Mouse (Mus musculus): Measurements from ENCODE around the gene Gm37240. TPM values are rescaled to one million over a fixed set of nuclear protein-coding genes. Genes with fewer than 3 reads are reported as not detected.
A peak's percentile ranks its signal among the peaks of the same experiment; 100 is the strongest.

The Gm37240 gene
- total and polyA plus RNA-seq, 3 experiments = 7.4 to 12.2 (median 7.4) TPM

DNA sequence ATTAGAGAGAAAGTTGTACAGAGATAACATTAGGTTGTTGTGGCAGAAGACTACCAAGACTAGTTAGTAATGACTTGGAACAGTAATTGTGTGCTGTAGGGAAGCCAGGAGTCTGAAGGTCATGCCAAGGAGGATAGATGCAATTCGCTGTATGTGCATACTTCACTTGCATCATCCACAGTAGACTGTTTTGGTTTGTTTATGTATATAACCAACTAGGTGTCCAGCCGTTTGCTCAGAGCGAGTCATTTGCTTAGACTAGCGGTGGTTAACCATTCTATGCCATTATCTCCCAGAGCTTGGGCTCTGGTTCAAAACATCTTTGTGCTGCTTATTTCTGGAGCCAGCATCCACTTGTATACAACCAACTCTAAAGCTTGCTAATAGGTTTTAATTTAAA is 937.9 kb downstream of the Gm37240 start:
- DNase-seq = no peak

DNA sequence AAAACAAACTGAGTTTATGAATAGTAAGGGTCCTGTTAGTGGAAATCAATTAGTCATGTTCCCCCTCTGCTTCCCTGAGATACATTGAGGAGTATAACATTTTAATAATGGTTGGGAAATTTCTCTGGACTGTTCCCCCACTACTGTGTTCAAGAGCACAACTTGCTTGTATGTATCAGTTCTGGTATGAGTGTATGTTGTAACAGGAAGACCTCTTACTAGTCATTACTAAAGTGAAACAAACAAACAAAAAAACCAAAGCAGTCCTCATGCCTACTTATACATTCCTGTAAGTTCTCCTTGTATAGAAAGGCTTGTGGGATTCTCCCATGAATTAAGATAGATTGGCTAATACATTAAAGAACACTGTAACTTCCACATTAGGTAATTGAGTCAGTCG is 940.9 kb downstream of the Gm37240 start:
- DNase-seq = no peak

DNA sequence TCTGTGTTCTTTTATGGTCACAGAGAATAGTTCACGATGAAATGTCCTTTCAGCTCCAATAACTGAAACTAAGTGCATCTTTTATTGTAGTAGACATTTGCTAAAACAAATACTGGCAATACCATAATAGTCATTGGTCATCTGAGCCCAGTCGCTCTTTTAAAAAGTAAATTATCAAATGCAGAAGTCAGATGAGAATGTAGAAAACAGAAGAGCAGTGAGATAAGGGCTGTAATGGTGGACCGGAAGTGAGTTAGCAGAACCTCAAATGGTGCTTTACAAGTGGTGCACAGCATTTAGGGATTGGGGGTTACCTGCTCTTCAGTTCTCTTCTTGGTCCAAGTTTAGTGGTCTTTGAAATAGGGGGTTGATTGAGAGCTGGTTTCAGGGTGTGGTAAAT is 942.4 kb downstream of the Gm37240 start:
- DNase-seq = no peak

DNA sequence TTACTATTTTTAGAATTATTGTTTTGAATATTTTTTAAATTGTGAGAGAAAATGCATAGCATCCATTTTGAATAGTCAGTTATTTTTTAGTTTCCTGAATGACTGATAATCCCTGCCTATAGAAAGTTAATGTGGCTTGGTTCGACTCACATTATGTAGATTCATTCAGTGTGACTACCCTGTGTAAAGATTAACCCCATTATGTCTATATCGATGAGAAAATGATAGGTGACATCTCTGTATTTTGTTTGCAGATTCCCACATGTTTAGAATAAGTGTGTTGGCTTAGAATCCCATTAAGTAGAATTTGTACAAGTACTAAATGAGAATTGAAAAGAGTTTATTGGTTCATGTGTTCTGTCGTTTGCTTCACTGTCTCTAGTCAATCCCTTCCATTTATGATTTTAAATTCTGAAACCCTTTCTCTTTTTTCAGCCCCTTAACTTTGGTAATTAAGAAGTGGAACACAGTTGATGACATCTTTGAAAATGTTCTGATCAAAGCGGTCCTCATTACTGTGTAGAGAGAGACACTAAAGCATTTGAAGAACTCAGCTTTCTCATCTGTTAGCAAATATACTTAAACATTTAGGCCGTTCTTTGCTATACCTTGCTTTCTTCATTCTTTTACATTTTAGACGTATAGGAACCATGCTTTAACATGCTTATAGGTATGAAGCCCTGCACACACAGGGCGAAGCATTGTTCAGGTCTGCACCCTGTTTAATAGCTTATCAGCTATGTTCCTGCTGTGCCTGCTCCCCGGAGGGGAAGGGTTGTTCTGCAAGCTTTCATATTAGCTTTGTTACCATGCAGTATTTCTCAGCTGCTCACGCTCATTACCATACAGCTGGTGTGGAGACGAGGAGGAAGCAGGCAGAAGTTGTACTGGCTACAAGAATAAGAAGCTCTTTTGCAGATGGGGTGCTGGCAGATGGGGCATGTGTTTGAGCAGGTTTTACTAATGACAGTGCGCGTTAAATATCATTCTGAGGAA is 949.7 kb downstream of the Gm37240 start:
- DNase-seq = peak; percentile 25

DNA sequence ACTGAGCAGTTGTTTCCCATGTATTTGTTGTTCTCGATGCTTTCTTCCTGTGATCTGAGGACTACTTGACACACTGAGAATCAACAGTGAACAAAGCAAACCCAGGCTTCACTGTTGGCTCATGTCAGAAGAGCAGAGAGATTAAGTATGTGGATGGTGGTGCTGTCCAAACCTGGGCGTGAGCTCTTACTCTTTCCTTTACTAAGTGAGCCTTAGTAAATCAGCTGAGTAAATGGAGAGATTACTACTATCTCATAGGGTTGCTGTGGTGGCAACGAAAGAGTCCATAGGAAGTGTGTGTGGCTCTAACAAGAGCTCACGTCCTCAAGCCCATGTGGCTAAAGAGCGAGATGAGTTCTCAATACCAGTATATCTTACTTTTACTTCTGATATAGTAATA is 950.4 kb downstream of the Gm37240 start:
- no peak for DNase-seq

DNA sequence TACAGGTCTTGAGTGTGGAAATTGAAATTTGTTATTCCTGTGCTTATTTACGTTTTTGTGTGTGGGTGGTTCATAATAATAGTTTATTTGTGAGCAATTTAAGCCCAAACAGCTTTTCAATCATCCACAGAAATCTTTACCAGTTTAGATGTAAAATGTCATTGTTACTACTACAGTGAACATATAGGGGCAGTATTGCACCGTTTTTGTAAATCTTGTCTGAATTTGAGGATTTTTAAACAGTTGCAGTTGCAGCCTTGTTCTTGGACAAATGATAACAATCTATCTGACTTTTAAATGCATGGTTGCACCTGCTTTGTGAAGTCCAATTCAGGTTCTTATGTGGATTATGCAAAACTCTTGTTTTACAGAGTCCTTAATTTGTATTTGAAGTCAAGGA is 951.1 kb downstream of the Gm37240 start:
- no peak for DNase-seq

DNA sequence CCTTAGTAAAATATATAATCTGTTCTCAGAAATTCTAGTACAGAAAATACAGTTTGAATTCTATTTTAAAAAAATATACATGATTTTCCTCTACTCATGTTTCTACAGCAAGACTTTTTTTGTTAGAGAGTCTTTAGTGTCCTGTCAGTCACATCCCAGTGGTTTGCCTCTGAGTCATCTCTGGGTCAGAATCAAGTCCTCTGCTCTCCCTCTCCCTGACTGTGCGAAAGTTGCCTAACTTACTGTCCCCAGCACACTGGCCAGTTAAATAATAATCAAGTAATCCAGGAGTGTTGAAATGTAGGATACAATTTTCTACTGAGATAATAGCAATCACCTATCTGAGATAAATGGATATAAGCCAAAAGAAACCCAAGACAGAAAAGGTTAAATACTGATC is 951.6 kb downstream of the Gm37240 start:
- peak; percentile 58 for DNase-seq

DNA sequence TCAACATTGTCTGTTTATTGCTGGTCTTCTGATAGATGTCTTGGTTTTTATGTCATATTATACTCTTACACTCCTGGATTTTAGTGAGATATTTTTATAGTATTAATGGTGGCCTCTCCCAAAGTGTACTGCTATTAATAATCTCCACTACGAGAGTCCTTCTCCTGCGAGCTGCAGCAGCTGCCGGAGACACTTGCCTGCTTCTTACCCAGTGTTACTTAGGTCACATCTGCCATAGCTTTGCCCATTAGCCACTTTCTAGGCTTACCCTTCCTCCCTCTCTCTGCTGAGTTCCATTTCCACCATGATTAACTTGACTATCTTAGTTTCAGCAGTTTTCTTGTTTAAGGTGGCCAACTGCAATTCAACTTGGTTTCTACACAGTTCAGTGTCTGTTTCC is 956.6 kb downstream of the Gm37240 start:
- no peak for DNase-seq

DNA sequence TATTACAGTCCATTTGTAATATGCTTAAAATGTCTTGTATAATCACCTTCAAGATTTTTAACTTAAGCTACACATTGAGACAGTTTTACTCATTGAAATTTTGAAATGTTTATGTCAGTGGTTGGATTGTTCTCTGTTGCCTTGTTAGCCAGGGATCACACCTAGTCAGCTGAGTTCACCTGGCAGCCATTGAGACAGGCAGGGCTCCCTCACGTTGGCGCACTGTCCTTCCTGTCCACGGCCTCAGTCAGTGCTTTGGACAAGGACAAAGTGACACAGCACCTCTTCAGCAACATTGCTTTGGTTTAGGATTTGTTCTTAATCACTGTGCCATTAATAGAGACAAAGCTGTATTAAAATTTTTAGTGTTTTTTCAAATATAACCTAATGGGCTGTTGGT is 958.1 kb downstream of the Gm37240 start:
- DNase-seq = peak; percentile 14

DNA sequence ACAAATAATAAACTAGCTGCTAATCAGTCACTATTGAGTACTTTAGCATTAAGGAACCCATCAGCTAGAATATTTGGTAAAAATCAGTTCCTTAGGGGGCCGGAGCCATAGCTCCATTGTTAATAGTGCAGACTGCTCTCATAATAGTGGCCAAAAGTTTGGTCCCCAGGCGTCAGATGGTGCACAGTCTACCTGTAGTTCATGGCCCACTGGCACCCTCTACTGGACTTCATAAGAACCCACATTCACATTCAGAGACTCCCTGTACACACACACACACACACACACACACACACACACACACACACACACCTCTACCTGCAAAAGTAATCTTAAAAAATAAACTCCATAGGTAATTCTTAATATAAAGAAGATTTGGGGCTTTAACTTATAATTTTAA is 959.4 kb downstream of the Gm37240 start:
- no peak for DNase-seq

DNA sequence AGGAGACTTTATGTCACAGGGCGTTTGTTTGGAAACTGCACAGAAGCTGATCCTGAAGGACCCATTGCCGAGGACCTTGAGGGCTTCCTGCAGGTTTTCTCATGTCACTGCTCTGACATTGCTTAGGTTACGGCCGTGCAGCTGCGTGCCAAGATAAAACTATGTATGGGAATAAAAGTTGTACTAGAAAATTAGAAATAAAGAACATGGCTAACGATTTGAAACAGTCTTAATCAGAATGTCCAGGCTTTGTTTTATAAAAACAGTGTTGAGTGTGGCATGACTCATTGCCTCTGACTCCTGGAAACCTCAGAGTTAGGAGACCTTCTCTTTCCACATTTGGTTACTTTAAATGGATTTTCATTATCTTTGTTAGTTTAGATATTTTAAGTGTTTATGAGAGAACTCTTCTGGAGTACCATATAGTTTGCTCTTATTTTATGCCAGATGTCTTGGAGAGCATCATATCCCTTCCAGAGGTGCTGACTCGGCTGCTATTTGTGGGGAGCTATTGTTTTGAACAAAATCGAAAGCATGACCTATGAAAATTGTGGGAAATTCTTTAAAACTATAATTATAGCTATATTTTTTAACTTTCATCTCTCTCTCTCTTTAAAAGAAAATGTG is 960.0 kb downstream of the Gm37240 start:
- DNase-seq = peak; percentile 48

DNA sequence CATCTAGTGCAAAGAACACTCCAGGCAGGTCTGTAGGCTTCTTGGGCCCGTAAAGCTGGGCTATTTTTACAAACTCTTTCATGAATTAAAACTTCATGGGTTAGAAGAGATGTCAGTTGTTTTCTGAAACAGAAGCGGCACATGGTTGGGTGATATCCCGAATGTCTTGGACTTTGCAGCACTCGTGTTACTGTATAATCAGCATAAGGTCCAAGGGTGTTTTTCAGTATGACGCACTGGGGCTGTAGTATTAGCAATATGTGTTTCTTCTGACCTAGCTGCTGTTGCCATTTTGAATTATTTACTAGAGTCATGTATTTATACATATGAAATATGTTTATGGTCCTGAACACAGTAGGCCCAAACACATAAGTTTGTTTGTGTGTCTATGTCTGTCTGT is 961.2 kb downstream of the Gm37240 start:
- DNase-seq = no peak

DNA sequence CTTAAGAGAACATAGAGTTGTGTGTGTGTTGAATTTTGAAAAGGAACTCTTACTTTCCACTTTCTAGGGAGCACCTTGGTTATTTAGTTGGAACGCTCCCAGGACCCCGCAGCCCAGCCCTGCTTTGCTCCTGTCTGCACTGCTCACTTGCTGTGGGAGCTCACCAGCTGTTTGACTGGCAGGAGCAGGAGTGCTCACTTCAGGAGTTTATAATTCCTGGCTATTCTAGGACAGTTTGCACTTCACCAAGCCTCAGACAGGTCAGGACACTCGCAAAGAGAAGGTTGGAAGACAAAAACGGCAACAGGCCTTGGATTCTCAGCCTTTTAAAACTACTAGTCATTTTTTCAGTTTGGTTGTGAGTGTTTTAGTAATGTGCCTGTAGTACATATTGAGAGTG is 962.1 kb downstream of the Gm37240 start:
- DNase-seq = no peak

DNA sequence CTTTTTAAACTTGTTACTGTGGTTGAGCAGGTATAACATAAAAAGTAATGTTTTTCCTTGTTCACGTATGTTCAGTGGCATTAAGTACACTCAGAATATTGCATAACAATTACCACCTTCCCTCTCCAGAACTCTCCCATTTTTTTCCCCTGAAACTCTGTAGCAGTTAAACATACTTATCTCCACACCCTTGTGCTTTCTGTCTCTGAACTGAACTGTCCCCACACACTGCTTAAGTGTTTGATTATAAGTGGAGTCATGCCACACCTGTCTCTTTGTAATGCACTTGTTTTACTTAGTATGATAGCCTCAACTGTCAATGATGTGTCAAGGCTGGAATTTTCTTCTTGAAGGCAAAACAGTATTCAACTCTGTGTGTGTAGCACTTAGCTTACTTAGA is 963.6 kb downstream of the Gm37240 start:
- no peak for DNase-seq

DNA sequence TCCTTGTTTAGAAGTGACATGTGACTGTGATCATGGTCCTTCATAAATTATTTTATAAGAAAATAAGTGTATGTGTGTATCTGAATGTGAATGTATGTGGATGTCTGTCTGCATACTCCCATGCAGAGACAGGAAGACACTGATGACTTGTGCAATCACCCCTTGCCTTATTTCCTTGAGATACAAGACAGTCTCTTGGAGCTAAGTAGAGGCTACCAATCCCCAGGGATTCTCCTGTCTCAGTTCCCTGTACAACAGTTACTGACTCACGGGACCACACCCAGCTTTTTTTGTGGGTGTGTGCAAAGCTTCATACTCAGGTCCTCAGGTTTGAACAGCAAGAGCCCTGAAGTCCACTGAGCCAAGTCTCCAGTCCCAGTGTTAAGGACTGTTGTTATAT is 964.1 kb downstream of the Gm37240 start:
- no peak for DNase-seq

DNA sequence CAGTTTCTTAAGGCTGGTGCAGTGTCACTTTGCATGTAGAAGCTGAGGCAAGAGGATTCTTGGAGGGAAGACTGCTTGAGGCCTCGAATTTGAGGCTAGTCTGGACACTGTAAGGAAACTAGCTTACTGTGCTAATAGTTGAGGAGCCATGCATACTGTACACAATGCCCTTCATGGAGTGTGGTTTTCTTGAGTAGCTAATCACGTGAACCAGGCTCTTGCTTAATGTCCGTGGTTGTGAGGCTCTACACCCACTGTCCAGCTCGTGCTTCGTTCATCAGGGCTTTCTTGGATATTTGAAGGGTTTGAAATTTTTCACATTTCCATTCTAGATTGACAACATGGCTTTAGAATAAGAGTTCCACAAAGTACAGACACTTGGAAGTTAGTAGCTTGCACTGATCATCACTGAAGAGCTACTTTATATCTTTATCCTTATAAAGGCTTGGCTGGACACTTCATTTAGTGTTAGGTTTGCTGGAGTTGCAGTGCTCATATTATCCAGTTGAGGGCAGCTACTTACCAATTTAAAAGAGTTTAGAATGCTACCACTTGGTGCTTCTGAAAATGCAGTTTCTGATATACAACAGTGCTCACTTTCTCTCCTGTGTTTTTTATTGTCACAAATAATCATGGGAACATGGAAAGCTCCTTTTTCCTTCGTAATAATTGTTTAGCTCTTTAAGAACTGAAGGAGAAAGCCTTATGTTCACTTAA is 965.5 kb downstream of the Gm37240 start:
- peak; percentile 24 for DNase-seq

DNA sequence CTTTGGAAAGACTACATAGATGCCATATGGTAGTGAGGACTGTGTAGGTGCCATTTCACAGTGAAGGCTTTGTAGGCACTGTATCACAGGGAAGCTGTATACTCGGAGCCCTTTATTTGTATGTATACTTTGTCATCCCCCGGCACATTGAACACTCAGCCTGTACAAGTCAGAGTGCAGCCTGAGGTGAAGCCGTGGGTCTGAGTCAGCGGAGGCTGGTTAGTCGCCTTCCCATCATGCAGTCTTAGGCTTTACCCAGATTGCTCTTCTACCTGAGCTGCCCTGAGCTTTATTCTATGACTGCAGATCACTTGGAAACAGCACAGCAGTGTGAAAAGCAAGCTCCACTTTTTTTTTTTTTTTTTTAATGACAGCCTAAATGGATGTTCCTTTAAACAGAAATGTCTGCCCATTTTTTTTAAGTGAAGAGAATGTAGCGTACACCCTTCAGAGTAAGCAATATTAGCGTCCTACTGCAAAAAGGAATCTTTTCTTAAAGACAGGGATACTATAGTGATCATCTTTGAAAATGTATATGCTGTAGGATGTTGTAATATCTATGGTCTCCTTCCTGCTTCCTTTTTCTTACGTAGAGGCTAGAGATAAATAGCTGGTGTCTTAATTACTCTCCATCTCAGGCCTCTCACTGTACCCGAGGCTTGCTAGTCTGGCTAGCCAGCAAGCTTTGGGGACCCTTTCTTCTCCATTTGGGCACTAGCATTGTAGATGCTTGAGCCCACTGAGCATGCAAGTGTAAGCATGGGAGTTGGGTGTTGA is 969.2 kb downstream of the Gm37240 start:
- DNase-seq = peak; percentile 22

DNA sequence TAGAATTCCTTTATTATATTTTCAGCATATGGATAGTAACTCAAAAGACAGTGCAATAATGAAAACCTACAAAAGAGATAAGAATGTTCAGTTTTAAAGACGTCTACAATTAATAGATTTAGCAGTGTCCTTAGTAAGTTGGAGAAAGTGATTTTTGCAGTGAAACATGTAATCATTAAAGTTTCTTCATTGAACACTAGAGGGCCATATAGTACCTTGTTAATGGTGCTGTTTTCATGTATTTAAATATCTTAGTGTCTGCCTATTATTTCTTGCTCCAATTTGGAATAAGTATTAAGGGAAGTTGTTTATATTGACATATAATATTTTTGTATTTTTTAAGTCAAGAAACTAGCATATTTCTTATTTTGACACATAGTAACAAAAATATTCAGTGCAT is 973.0 kb downstream of the Gm37240 start:
- no peak for DNase-seq

DNA sequence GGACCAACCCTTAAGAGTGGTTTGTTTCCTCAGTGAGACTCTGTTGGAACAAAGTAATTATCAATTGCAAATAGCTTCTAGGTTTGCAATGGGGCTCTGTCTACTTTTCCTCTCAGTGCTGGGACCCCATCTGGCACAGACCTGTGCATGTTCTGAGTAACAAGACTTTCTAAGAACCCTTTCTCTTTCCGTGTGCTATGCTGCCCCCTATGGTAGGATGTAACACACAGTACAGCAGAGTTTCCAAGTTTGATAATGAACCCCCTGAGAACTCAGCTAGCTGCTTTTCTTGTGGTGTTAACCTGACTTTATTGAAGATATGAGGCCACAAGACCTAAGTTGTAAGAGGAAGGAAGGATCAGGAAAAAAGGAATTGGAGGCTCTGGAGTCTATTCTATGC is 980.8 kb downstream of the Gm37240 start:
- peak; percentile 14 for DNase-seq

DNA sequence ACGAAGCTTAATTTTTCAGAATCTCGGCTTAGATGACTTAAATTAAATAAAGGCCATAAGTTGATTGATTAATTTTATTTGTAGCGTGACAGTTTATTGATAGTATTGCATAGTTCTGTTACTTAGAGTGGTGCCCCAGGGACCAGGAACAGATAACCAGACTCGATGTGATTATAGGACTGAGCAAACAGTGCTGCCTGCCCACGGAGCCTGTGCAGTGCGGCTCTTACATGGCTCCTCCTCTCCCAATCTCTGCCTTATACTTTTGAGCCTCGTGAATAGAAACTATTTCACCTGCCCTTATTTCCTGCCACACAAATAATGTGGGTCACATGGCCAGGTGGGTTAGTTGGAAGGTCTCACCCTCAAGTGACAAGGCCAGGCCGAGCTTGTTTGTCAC is 989.4 kb downstream of the Gm37240 start:
- no peak for DNase-seq

DNA sequence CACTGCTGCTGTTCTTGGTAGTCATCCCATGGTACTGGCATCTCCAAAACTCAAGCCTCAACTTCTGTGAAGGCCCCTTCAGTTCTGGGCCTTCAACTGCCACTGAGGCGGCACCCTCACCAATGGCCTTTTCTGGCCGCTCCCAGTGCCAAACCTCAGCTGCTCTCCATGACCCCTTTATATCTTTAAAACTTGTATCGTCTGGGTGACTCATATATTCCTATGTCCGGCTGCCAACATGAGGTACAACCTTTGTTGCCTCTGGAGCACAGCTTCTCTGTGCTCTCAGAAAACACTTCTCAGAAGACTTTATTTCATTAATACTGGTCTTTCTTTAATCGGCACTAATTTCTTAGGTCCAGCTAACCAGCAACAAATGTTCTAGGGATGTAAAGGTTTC is 996.3 kb downstream of the Gm37240 start:
- DNase-seq = peak; percentile 78

DNA sequence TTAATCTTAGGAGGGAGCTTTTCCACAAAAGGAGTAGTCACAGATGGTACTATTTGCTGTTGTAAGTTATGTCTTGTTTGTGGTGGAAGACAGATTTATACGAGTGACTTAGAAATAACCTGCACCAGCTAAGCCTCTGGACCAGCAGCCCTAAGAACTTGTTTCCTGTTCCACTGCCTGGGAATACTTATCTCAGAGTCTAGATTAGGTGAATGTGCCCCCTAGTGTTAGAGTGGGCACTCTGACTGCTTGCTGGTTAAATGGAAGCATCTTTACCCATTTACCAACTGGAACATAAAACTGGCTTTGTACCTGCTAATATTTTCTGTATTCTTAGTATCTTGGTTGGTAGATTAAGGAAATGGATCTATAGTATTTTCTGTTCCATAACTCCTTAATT is 997.7 kb downstream of the Gm37240 start:
- DNase-seq = no peak
